Mouse (Mus musculus) myocyte (in vitro differentiated cells): Measurements from ENCODE around the gene Vmn2r83. TPM values are rescaled to one million over a fixed set of nuclear protein-coding genes. Genes with fewer than 3 reads are reported as not detected.

Experiments used
- H3K27me3 ChIP-seq: one replicate; pipeline ENCODE4 v1.6.1; 2011; ENCODE audit not compliant: control insufficient read depth, insufficient read depth, insufficient read length
- H3K36me3 ChIP-seq: one replicate; pipeline ENCODE4 v1.6.1; 2011; ENCODE audit not compliant: control insufficient read depth, insufficient read depth
- H3K4me2 ChIP-seq: one replicate; pipeline ENCODE4 v1.6.1; 2011; ENCODE audit warnings: low read depth, control low read depth
- H3K4me3 ChIP-seq: one replicate; pipeline ENCODE4 v1.5.1; 2011; ENCODE audit warnings: mild to moderate bottlenecking, control low read depth, moderate library complexity
- H3K79me2 ChIP-seq: one replicate; pipeline ENCODE4 v1.6.1; 2011; ENCODE audit not compliant: control insufficient read depth, insufficient read depth
- H3ac ChIP-seq: one replicate; pipeline ENCODE4 v1.6.1; 2011; ENCODE audit not compliant: control insufficient read depth, insufficient read length
- CEBPB ChIP-seq: IDR thresholded peaks from 2 replicates; pipeline ENCODE4 v1.6.1; 2011; ENCODE audit warnings: mild to moderate bottlenecking, moderate library complexity; ENCODE audit not compliant: poor library complexity, insufficient read depth, severe bottlenecking
- E2F4 ChIP-seq: IDR thresholded peaks from one replicate; pipeline ENCODE4 v1.6.1; 2011; ENCODE audit warnings: mild to moderate bottlenecking, control low read depth, moderate library complexity; ENCODE audit not compliant: insufficient read depth
- MAX ChIP-seq: IDR thresholded peaks from one replicate; pipeline ENCODE4 v1.6.1; 2011; ENCODE audit warnings: low read depth, mild to moderate bottlenecking, control low read depth
- MYOD1 ChIP-seq, 3 experiments: IDR thresholded peaks; one replicate each; pipeline ENCODE4 v1.6.1; 2011; ENCODE audit warnings: control low read depth in 2 of 3, low read depth in 2 of 3, mild to moderate bottlenecking in 2 of 3, moderate library complexity in 1 of 3; ENCODE audit not compliant: insufficient read length in 2 of 3, control insufficient read depth in 1 of 3
- MYOG ChIP-seq, 3 experiments: IDR thresholded peaks; one replicate each; pipeline ENCODE4 v1.6.1; 2011; ENCODE audit warnings: control low read depth in 2 of 3, low read depth in 2 of 3, mild to moderate bottlenecking in 2 of 3; ENCODE audit not compliant: insufficient read length in 2 of 3, control insufficient read depth in 1 of 3, insufficient read depth in 1 of 3
- POLR2A ChIP-seq: IDR thresholded peaks from one replicate; pipeline ENCODE4 v1.6.1; 2011; ENCODE audit warnings: low read depth, mild to moderate bottlenecking, control low read depth, moderate library complexity; ENCODE audit not compliant: insufficient read length
- POLR2AphosphoS2 ChIP-seq: IDR thresholded peaks from one replicate; pipeline ENCODE4 v1.6.1; 2011; ENCODE audit warnings: low read depth, control low read depth; ENCODE audit not compliant: insufficient read length
- REST ChIP-seq: IDR thresholded peaks from one replicate; pipeline ENCODE4 v1.6.1; 2011; ENCODE audit warnings: mild to moderate bottlenecking, control low read depth, moderate library complexity; ENCODE audit not compliant: insufficient read depth, insufficient read length
- SRF ChIP-seq: IDR thresholded peaks from one replicate; pipeline ENCODE4 v1.6.1; 2011; ENCODE audit warnings: low read depth; ENCODE audit not compliant: control insufficient read depth, insufficient read length
- TCF12 ChIP-seq: IDR thresholded peaks from one replicate; pipeline ENCODE4 v1.6.1; 2011; ENCODE audit warnings: mild to moderate bottlenecking, control low read depth; ENCODE audit not compliant: poor library complexity, insufficient read depth, severe bottlenecking
- TCF3 ChIP-seq: IDR thresholded peaks from one replicate; pipeline ENCODE4 v1.6.1; 2011; ENCODE audit warnings: low read depth, control low read depth; ENCODE audit not compliant: insufficient read length
- USF1 ChIP-seq: IDR thresholded peaks from one replicate; pipeline ENCODE4 v1.6.1; 2011; ENCODE audit warnings: low read depth, mild to moderate bottlenecking, control low read depth, moderate library complexity
- polyA plus RNA-seq: library from polyadenylated mRNA; unstranded; fragments of >200 nt; fragmentation: generic; extraction: Trizol; gene quantifications from one replicate; pipeline ENCODE4 v1.2.1, GENCODE M21; 2012; ENCODE audit warnings: missing spikeins

Vmn2r83 gene
- polyA plus RNA-seq, 1 experiment: not detected

- Histone ChIP-seq H3K79me2 (peaks cover 10% of the 10 kb centered on the region), H3ac (no peak overlapping the region), H3K4me3 (no peak overlapping the region), H3K27me3 (no peaks in the 10 kb centered on the region), H3K4me2 (no peak overlapping the region), H3K36me3 (no peaks in the 10 kb centered on the region)
- no peak for TF ChIP-seq MAX
- TF ChIP-seq MYOG (IDR thresholded peaks at IDR 0.05; ENCODE audit: control insufficient read depth in 1 of 3, insufficient read depth in 1 of 3, insufficient read length in 2 of 3, low read depth in 2 of 3): no peak
- TF ChIP-seq POLR2AphosphoS2: no peak
- no peak for TF ChIP-seq TCF3
- no peak for TF ChIP-seq TCF12
- TF ChIP-seq REST: no peak
- TF ChIP-seq E2F4: no peak
- no peak for TF ChIP-seq POLR2A
- TF ChIP-seq USF1: no peak
- no peak for TF ChIP-seq MYOD1 (IDR thresholded peaks at IDR 0.05; ENCODE audit: control insufficient read depth in 1 of 3, insufficient read length in 2 of 3, low read depth in 2 of 3)
- no peak for TF ChIP-seq SRF
- TF ChIP-seq CEBPB: no peak
Measured at GRCm38 (mm10) chr10:79536461-79537080, 68.0 kb downstream of the Vmn2r83 start.

- peaks cover 5% of the 10 kb centered on the region for H3K79me2 ChIP-seq
- no peak overlapping the region for H3K4me2 ChIP-seq
- no peak overlapping the region for H3ac ChIP-seq
- H3K4me3 ChIP-seq: no peak overlapping the region
- H3K27me3 ChIP-seq: no peaks in the 10 kb centered on the region
- TF ChIP-seq SRF (no peak), MYOG (IDR thresholded peaks at IDR 0.05; ENCODE audit: control insufficient read depth in 1 of 3, insufficient read depth in 1 of 3, insufficient read length in 2 of 3, low read depth in 2 of 3) (peak in 1 of 3 experiments; percentile 19), TCF3 (no peak), POLR2AphosphoS2 (peak; percentile 84), POLR2A (peak; percentile 25)
- no peaks in the 10 kb centered on the region for H3K36me3 ChIP-seq
Measured at GRCm38 (mm10) chr10:79537271-79537670, 68.7 kb downstream of the Vmn2r83 start.

GRCm38 (mm10) chr10:79537781-79538180 is 69.2 kb downstream of the Vmn2r83 start:
- Histone ChIP-seq H3ac (no peak overlapping the region), H3K36me3 (no peaks in the 10 kb centered on the region), H3K79me2 (peaks cover under 1% of the 10 kb centered on the region), H3K4me3 (no peak overlapping the region), H3K27me3 (no peaks in the 10 kb centered on the region), H3K4me2 (no peak overlapping the region)
- TF ChIP-seq E2F4 (no peak), MAX (no peak), POLR2AphosphoS2 (no peak), USF1 (no peak), REST (no peak), SRF (no peak), TCF3 (no peak), POLR2A (no peak)

- Histone ChIP-seq H3K79me2 (no peaks in the 10 kb centered on the region), H3K27me3 (no peaks in the 10 kb centered on the region), H3ac (no peak overlapping the region), H3K4me3 (no peak overlapping the region), H3K36me3 (no peaks in the 10 kb centered on the region), H3K4me2 (no peak overlapping the region)
- TF ChIP-seq MAX: no peak
- TF ChIP-seq MYOD1 (IDR thresholded peaks at IDR 0.05; ENCODE audit: control insufficient read depth in 1 of 3, insufficient read length in 2 of 3, low read depth in 2 of 3): no peak
- no peak for TF ChIP-seq REST
- no peak for TF ChIP-seq TCF3
- TF ChIP-seq SRF: no peak
- no peak for TF ChIP-seq TCF12
- TF ChIP-seq E2F4: no peak
- no peak for TF ChIP-seq CEBPB
- no peak for TF ChIP-seq MYOG (IDR thresholded peaks at IDR 0.05; ENCODE audit: control insufficient read depth in 1 of 3, insufficient read depth in 1 of 3, insufficient read length in 2 of 3, low read depth in 2 of 3)
- TF ChIP-seq POLR2A: no peak
- TF ChIP-seq USF1: no peak
Measured at GRCm38 (mm10) chr10:79538323-79538722, 69.8 kb downstream of the Vmn2r83 start.

GRCm38 (mm10) chr10:79538873-79539272 is 70.3 kb downstream of the Vmn2r83 start:
- TF ChIP-seq MAX (no peak), E2F4 (no peak), TCF12 (no peak)
- Histone ChIP-seq H3K36me3 (no peaks in the 10 kb centered on the region), H3K79me2 (no peaks in the 10 kb centered on the region), H3K4me2 (no peak overlapping the region), H3ac (no peak overlapping the region), H3K4me3 (no peak overlapping the region), H3K27me3 (no peaks in the 10 kb centered on the region)
